Mouse (Mus musculus) stomach, embryonic 14.5 days (tissue): ENCODE measurements around the gene Kcnk12. TPM values are rescaled to one million over a fixed set of nuclear protein-coding genes. Genes with fewer than 3 reads are reported as not detected.

Experiments
- ATAC-seq: fragments of 200-750 bp; cut with Nextera tagmentation; 2 replicates; pipeline ENCODE4 v1.8.0; 2017; ENCODE audit warnings: low read depth, moderate TSS enrichment; ENCODE audit not compliant: insufficient number of reproducible peaks, insufficient read depth, low FRiP score
- H3K27ac ChIP-seq: fragments of 300-500 bp; sonication (generic); 2 replicates; pipeline ENCODE4 v1.5.1; 2014; ENCODE audit warnings: mild to moderate bottlenecking, low read length, moderate library complexity, mixed read lengths
- H3K27me3 ChIP-seq: fragments of 300-500 bp; sonication (generic); 2 replicates; pipeline ENCODE4 v1.6.1; 2014; ENCODE audit warnings: low read length, control low read depth, mixed read lengths; ENCODE audit not compliant: control insufficient read depth, insufficient read depth
- H3K36me3 ChIP-seq: fragments of 300-500 bp; sonication (generic); 2 replicates; pipeline ENCODE4 v1.6.1; 2014; ENCODE audit warnings: mild to moderate bottlenecking, control low read depth, low read length, moderate library complexity, mixed read lengths; ENCODE audit not compliant: control insufficient read depth, insufficient read depth
- H3K4me1 ChIP-seq: fragments of 300-500 bp; sonication (generic); 2 replicates; pipeline ENCODE4 v1.6.1; 2014; ENCODE audit warnings: low read length, control low read depth, mixed read lengths; ENCODE audit not compliant: control insufficient read depth, insufficient read depth
- H3K4me2 ChIP-seq: fragments of 300-500 bp; sonication (generic); replicated peaks from 2 replicates; pipeline ENCODE4 v1.6.1; 2014; ENCODE audit warnings: low read depth, low read length, control low read depth
- H3K4me3 ChIP-seq: fragments of 300-500 bp; sonication (generic); 2 replicates; pipeline ENCODE4 v1.5.1; 2014; ENCODE audit warnings: low read depth, low read length, control low read depth
- H3K9ac ChIP-seq: fragments of 300-500 bp; sonication (generic); replicated peaks from 2 replicates; pipeline ENCODE4 v1.6.1; 2014; ENCODE audit warnings: low read depth, mild to moderate bottlenecking, control low read depth, low read length, moderate library complexity, mixed read lengths
- H3K9me3 ChIP-seq: fragments of 300-500 bp; sonication (generic); 2 replicates; pipeline ENCODE4 v1.6.1; 2016; ENCODE audit warnings: low read depth, low read length, control low read depth; ENCODE audit not compliant: control insufficient read depth
- WGBS: fragments of 180-500 bp; shearing (Covaris S2); extraction: QIAGEN DNeasy Blood & Tissue Kit; methylation state at CpG from one replicate; pipeline ENCODE4 v1.1.7; 2014; 5-methylcytosine and 5-hydroxymethylcytosine counted together
- polyA plus RNA-seq: library from polyadenylated mRNA; unstranded; fragments of >200 nt; fragmentation: Nextera tagmentation; extraction: Ambion mirVana; gene quantifications from 2 replicates; pipeline ENCODE4 v1.2.1, GENCODE M21; 2014

Gene Kcnk12
- polyA plus RNA-seq, 1 experiment from 2014 or later = not detected

DNA sequence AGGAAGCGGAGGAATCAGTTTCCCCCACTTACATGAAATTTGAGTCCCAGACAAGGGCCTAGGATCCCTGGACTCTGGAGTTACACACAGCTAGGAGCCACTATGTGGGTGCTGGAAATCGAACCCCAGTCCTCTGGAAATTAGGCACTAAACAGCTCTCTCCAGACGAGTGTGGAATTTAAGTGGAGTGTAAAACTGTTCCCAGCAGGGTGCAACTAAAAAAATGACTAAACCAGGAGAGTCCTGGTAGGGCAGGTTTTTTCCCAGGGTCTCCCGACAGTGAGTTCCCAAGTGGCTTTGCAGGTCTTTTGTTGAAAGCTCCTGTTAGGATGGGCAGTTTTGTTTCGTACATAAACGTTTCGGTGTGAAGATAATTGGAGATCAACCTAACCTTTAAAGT, 73.1 kb downstream of the Kcnk12 start:
- ATAC-seq = no peak
- no peak overlapping the region for H3K4me2 ChIP-seq
- H3K27me3 ChIP-seq = no peaks in the 10 kb centered on the region
- H3K27ac ChIP-seq = no peak overlapping the region
- H3K9ac ChIP-seq = no peak overlapping the region
- WGBS = 92% methylated on average over 7 of the region's 7 CpGs
- H3K36me3 ChIP-seq = peaks cover 3% of the 10 kb centered on the region; the same call in 1 of the 2 replicates
- H3K9me3 ChIP-seq = peaks cover 4% of the 10 kb centered on the region; the same call in 1 of the 2 replicates
- no peak overlapping the region for H3K4me3 ChIP-seq
- no peaks in the 10 kb centered on the region for H3K4me1 ChIP-seq

DNA sequence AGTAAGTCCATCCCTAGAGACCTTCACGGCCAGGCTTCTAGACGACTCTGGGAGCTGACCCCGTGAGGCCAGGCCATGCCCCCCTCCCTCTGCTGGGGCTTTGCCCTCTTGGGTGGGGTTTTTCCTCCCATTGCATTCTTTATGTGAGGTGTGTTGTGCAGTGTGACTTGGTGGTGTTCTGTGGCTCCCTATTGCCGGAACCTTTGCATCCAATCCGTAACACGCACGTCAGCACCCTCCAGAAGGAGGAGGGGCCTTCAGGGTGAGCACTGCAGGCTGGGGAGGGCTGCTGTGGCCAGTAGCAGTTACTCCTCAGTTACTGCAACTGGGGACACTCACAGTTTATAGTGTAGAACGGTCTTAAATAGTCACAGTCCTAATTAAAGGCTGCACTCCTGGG, 97.7 kb downstream of the Kcnk12 start:
- Histone ChIP-seq H3K9me3 (no peaks in the 10 kb centered on the region), H3K4me3 (no peak overlapping the region), H3K36me3 (peaks cover 33% of the 10 kb centered on the region), H3K4me2 (no peak overlapping the region), H3K27ac (no peak overlapping the region), H3K4me1 (no peaks in the 10 kb centered on the region), H3K27me3 (no peaks in the 10 kb centered on the region), H3K9ac (no peak overlapping the region)
- 78% methylated on average over 8 of the region's 8 CpGs for WGBS
- ATAC-seq = no peak

DNA sequence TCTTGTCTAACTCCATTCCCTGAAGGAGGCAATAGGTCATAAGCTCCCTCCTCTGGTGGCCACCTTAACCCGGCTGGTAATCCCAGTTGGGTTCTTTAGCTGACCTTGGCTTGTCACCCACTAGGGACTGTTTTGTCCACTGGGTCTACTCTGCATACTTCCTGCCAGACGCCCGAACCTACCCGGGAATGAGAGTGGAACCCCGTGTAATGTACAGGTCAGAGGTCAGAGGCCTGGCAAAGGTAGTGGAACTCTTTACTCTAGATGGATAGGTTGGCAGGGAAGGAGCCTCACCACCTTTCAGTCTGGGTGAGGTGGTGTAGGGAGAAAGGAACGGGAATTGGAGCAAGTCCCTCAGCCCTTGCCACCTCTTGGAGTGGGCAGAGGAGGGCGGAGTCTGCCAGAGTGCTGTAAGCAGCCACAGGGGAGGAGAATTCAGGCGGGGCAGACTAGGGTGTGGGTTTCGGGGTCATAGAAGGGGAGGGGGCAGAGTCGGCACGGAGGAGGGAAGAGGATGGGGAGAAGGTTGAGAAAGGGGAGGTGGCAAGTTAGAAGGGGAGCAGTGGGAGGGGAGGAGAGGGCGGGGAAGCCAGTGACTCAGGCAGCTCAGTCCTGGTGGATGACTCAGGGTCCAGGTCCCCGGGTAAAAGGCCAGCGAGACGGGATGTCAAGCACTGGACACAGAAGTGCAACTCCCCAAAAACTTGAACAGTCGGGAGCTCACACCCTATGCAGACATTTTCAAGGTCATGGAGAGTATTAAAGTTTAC, 98.6 kb downstream of the Kcnk12 start:
- WGBS = 73% methylated on average over 16 of the region's 16 CpGs
- no peak overlapping the region for H3K4me3 ChIP-seq
- H3K27me3 ChIP-seq = no peaks in the 10 kb centered on the region
- H3K4me1 ChIP-seq = no peaks in the 10 kb centered on the region
- no peak overlapping the region for H3K4me2 ChIP-seq
- no peak overlapping the region for H3K9ac ChIP-seq
- H3K36me3 ChIP-seq = peaks cover 33% of the 10 kb centered on the region
- no peaks in the 10 kb centered on the region for H3K9me3 ChIP-seq
- 0 out of 2 replicates have a peak, but pooled peaks have one; percentile 42 for ATAC-seq
- no peak overlapping the region for H3K27ac ChIP-seq

DNA sequence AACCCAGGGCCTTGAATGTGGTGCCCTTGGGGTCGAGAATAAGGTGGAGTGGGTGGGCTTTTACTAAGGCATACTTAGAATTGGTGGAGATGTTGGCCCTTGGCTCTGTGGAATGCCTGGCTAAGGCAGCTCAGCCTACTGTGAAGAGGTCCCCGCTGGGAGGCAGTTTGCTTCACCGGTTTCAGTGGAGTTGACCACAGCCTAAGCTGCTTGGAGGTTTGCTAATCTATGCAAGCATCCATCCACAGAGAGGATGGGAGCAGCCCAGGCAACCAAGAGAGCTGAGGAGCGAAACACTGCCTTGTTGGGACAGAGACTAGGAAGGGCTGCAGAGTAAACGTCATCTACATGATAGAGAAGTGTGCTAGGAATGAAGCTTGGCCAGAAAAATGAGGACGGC, 101.0 kb downstream of the Kcnk12 start:
- 88% methylated on average over 6 of the region's 6 CpGs for WGBS
- peaks cover 29% of the 10 kb centered on the region for H3K36me3 ChIP-seq

DNA sequence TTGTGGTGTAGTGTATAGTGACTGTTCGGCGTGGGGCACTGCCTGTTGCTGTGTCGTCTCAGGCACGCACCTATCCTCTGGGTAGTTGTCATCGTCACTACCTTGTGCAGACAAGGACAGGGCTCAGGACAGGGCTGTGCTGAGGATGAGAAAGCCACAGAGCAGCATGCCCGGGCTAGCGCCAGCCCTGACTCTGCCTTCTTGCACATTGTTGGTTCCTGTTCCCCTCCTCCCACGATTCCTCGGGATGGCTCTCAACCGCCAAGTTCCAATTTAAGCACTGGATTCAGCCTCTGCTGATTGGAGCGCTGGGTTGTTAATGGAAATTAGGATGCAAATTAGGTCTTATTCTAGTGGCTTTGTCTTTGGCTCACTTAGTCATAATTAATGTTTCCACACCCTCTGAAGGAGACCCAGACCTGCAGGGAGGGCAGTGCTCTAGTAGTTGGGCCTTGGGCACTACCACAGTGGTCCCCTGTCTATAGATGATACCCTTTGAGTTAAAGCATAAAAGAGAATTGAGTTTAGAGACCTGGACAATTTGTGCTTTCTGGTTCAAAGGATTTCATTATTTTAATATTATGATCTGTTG, 101.8 kb downstream of the Kcnk12 start:
- Histone ChIP-seq H3K4me3 (no peak overlapping the region), H3K9me3 (no peaks in the 10 kb centered on the region), H3K36me3 (peaks cover 27% of the 10 kb centered on the region), H3K27me3 (no peaks in the 10 kb centered on the region), H3K9ac (no peak overlapping the region), H3K4me2 (no peak overlapping the region), H3K4me1 (no peaks in the 10 kb centered on the region), H3K27ac (no peak overlapping the region)
- ATAC-seq = no peak
- whole genome bisulfite sequencing = 95% methylated on average over 11 of the region's 11 CpGs

More for the DNA sequence above, 101.0 kb downstream of the Kcnk12 start:
- ATAC-seq = no peak
- no peak overlapping the region for H3K4me2 ChIP-seq
- no peaks in the 10 kb centered on the region for H3K9me3 ChIP-seq
- H3K4me1 ChIP-seq = no peaks in the 10 kb centered on the region
- no peaks in the 10 kb centered on the region for H3K27me3 ChIP-seq
- H3K27ac ChIP-seq = no peak overlapping the region
- H3K9ac ChIP-seq = no peak overlapping the region
- H3K4me3 ChIP-seq = no peak overlapping the region

Other genes with a start within 250 kb of the Kcnk12 start
- gene Epcam, start 162.0 kb downstream of the Kcnk12 start, polyA plus RNA-seq = 404 and 425 TPM in 2 replicates
- gene Msh2, start 125.7 kb downstream of the Kcnk12 start, polyA plus RNA-seq = 57.4 and 57.5 TPM in 2 replicates
- not detected in 2 replicates for gene Rpl36-ps4, start 123.0 kb upstream of the Kcnk12 start, polyA plus RNA-seq
- gene Msh6, start 177.1 kb upstream of the Kcnk12 start, polyA plus RNA-seq = 50.6 and 55.0 TPM in 2 replicates